Comparison of ENCODE assay signal across 14 mouse cellular contexts in the genomic region with DNA sequence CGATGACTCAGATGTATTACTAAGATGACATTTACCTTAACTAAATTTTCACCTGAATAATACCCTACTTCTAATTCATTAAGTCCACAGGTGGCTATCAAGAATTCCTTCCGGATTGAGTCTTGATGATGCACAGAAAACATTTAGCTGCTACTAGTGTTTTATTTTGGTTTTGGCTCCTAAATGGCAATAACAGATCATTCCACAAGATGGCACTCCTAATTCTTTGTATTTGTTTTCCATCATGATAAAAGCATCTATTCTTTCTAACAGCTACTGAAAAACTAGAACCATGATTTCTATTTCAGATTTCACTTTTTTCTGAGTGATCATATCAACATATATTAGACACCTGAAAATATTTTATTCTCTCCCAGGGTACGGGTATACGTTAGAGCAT.
A peak's percentile ranks its signal among the peaks of the same experiment; 100 is the strongest.
DNase-seq lines count a peak whose midpoint lies in the region; ATAC-seq and TF ChIP-seq lines count a peak whose summit lies in the region.
"Had no signal": no experiment of that assay in that cellular context is flagged by ENCODE, and none has a peak within 500 bp of the region (broad histone marks: within the 10 kb centered on the region; RNA-seq: fewer than 3 reads in every experiment).

No protein-coding gene starts in this region.

- no peaks in the 10 kb centered on the region for H3K9me3 ChIP-seq in limb, embryonic 14.5 days (ENCODE audit: control insufficient read depth, low read length)
- no peaks in the 10 kb centered on the region for H3K9me3 ChIP-seq in limb, embryonic 10.5 days (replicated peaks)
- H3K9me3 ChIP-seq: embryonic facial prominence, embryonic 13.5 days; forebrain, embryonic 13.5 days; limb, embryonic 15.5 days had no signal

- no peak overlapping the region for H3K27ac ChIP-seq in gastrocnemius, adult 2 months
- no peak overlapping the region for H3K27ac ChIP-seq in limb, embryonic 14.5 days (replicated peaks; ENCODE audit: low read depth, low read length)
- H3K27ac ChIP-seq in limb, embryonic 10.5 days, result no peak overlapping the region
- H3K27ac ChIP-seq: embryonic facial prominence, embryonic 13.5 days; forebrain, embryonic 13.5 days; limb, embryonic 15.5 days had no signal

- no peak for ATAC-seq in limb, embryonic 14.5 days (ENCODE audit: low FRiP score, low read depth)
- ATAC-seq: forebrain, embryonic 13.5 days had no signal

- H3K4me3 ChIP-seq in gastrocnemius, adult 2 months, result no peak overlapping the region
- H3K4me3 ChIP-seq in limb, embryonic 14.5 days (replicated peaks; ENCODE audit: low read length), result no peak overlapping the region
- no peak overlapping the region for H3K4me3 ChIP-seq in limb, embryonic 10.5 days
- H3K4me3 ChIP-seq: embryonic facial prominence, embryonic 13.5 days; forebrain, embryonic 13.5 days; limb, embryonic 15.5 days had no signal

- 77% methylated on average over 4 of the region's 4 CpGs for WGBS in limb, embryonic 14.5 days
- 75% methylated on average over 4 of the region's 4 CpGs for WGBS in limb, embryonic 10.5 days

- no peak overlapping the region for H3K9ac ChIP-seq in limb, embryonic 14.5 days (ENCODE audit: low read depth, low read length, severe bottlenecking)
- H3K9ac ChIP-seq: embryonic facial prominence, embryonic 13.5 days; forebrain, embryonic 13.5 days; limb, embryonic 15.5 days had no signal

- TF ChIP-seq POLR2A in limb, embryonic 14.5 days (IDR thresholded peaks at IDR 0.05; ENCODE audit: borderline replicate concordance, extremely low read depth, insufficient read depth, insufficient read length), result no peak

- H3K27me3 ChIP-seq in limb, embryonic 14.5 days (ENCODE audit: control insufficient read depth, insufficient read depth, low read length), result no peaks in the 10 kb centered on the region
- H3K27me3 ChIP-seq in limb, embryonic 10.5 days (ENCODE audit: low read depth, poor library complexity, severe bottlenecking), result no peaks in the 10 kb centered on the region
- H3K27me3 ChIP-seq: embryonic facial prominence, embryonic 13.5 days; forebrain, embryonic 13.5 days; limb, embryonic 15.5 days had no signal

- H3K36me3 ChIP-seq in limb, embryonic 14.5 days (ENCODE audit: control insufficient read depth, insufficient read depth, low read length), result no peaks in the 10 kb centered on the region
- H3K36me3 ChIP-seq in limb, embryonic 10.5 days, result no peaks in the 10 kb centered on the region
- H3K36me3 ChIP-seq: embryonic facial prominence, embryonic 13.5 days; limb, embryonic 15.5 days had no signal

- H3K4me2 ChIP-seq in limb, embryonic 14.5 days (replicated peaks; ENCODE audit: low read depth, low read length, severe bottlenecking), result no peak overlapping the region
- H3K4me2 ChIP-seq: embryonic facial prominence, embryonic 13.5 days; forebrain, embryonic 13.5 days; limb, embryonic 15.5 days had no signal

- TF ChIP-seq CTCF in gastrocnemius, adult 2 months (IDR thresholded peaks at IDR 0.05), result peak; percentile 52

- no peaks in the 10 kb centered on the region for H3K4me1 ChIP-seq in limb, embryonic 14.5 days (ENCODE audit: control insufficient read depth, insufficient read depth, low read length)
- no peaks in the 10 kb centered on the region for H3K4me1 ChIP-seq in limb, embryonic 10.5 days
- H3K4me1 ChIP-seq: embryonic facial prominence, embryonic 13.5 days; forebrain, embryonic 13.5 days; limb, embryonic 15.5 days had no signal

- intact Hi-C loops in gastrocnemius, adult 2 months (cut with DNase I), result loop anchor here (10.0 kb wide), 1 partner anchor 411 kb away; no protein-coding TSS in a partner anchor

- DNase-seq in gastrocnemius, adult 2 months, result no peak
- no peak for DNase-seq in gastrocnemius, postnatal 4 days (ENCODE audit: low spot score in 2 of 2)
- DNase-seq in limb, embryonic 14.5 days (ENCODE audit: low spot score), result peak; percentile 4
- DNase-seq in limb, embryonic 10.5 days (ENCODE audit: low spot score), result no peak
- DNase-seq in NIH3T3 (ENCODE audit: low read depth), result peak; percentile 8
- DNase-seq in forelimb bud, embryonic 11.5 days (ENCODE audit: low read depth, low spot score), result peak; percentile 0
- DNase-seq in spleen, adult 18-20 months, result no peak
- DNase-seq in left cerebral cortex, adult 8-10 months (ENCODE audit: low spot score in 2 of 2), result no peak
- DNase-seq: gastrocnemius, postnatal 36 days; kidney, adult 18-20 months; lung, postnatal 10 days had no signal

Comparison
In these comparisons a context has a peak if more than half of its experiments do, and no peak if none do; other contexts are left out.
1. DNase-seq: peak in limb, embryonic 14.5 days (single experiment), NIH3T3 (single experiment) and forelimb bud, embryonic 11.5 days (single experiment); none in gastrocnemius, adult 2 months (single experiment), gastrocnemius, postnatal 4 days (0 of 2), limb, embryonic 10.5 days (single experiment), spleen, adult 18-20 months (0 of 2) and left cerebral cortex, adult 8-10 months (0 of 2).